Mouse (Mus musculus): ENCODE measurements around the gene Ift43.

Gene Ift43

GRCm38 (mm10) chr12:86082481-86083012 is at the start of gene Ift43:
Gene Ift43, plus strand, starts transcription at chr12:86082541.
- peak; percentile 91 for DNase-seq (ENCODE audit: extremely low read depth, insufficient read length, low spot score)

- no peak for DNase-seq (ENCODE audit: extremely low read depth, insufficient read length, low spot score)
Observed at GRCm38 (mm10) chr12:86035586-86035985, 46.8 kb upstream of the Ift43 start.

- DNase-seq (ENCODE audit: extremely low read depth, insufficient read length, low spot score), result no peak
Observed at GRCm38 (mm10) chr12:86036368-86037166, 45.8 kb upstream of the Ift43 start.

GRCm38 (mm10) chr12:86037235-86037921 is 45.0 kb upstream of the Ift43 start:
- no peak for DNase-seq (ENCODE audit: extremely low read depth, insufficient read length, low spot score)

GRCm38 (mm10) chr12:86039078-86039477 is 43.3 kb upstream of the Ift43 start:
- DNase-seq (ENCODE audit: extremely low read depth, insufficient read length, low spot score), result no peak

GRCm38 (mm10) chr12:86039751-86040150 is 42.6 kb upstream of the Ift43 start:
- DNase-seq (ENCODE audit: extremely low read depth, insufficient read length, low spot score), result peak; percentile 20

- no peak for DNase-seq (ENCODE audit: extremely low read depth, insufficient read length, low spot score)
Observed at GRCm38 (mm10) chr12:86046141-86046540, 36.2 kb upstream of the Ift43 start.

- no peak for DNase-seq (ENCODE audit: extremely low read depth, insufficient read length, low spot score)
Observed at GRCm38 (mm10) chr12:86046776-86047175, 35.6 kb upstream of the Ift43 start.

GRCm38 (mm10) chr12:86047376-86047775 is 35.0 kb upstream of the Ift43 start:
- DNase-seq (ENCODE audit: extremely low read depth, insufficient read length, low spot score), result no peak

- no peak for DNase-seq (ENCODE audit: extremely low read depth, insufficient read length, low spot score)
Observed at GRCm38 (mm10) chr12:86049813-86050212, 32.5 kb upstream of the Ift43 start.

GRCm38 (mm10) chr12:86051477-86051876 is 30.9 kb upstream of the Ift43 start:
- DNase-seq (ENCODE audit: extremely low read depth, insufficient read length, low spot score), result no peak

- no peak for DNase-seq (ENCODE audit: extremely low read depth, insufficient read length, low spot score)
Observed at GRCm38 (mm10) chr12:86055306-86055705, 27.0 kb upstream of the Ift43 start.

- DNase-seq (ENCODE audit: extremely low read depth, insufficient read length, low spot score), result no peak
Observed at GRCm38 (mm10) chr12:86056976-86057375, 25.4 kb upstream of the Ift43 start.

- DNase-seq (ENCODE audit: extremely low read depth, insufficient read length, low spot score), result no peak
Observed at GRCm38 (mm10) chr12:86057516-86057915, 24.8 kb upstream of the Ift43 start.

GRCm38 (mm10) chr12:86059341-86059740 is 23.0 kb upstream of the Ift43 start:
- DNase-seq (ENCODE audit: extremely low read depth, insufficient read length, low spot score), result no peak

- DNase-seq (ENCODE audit: extremely low read depth, insufficient read length, low spot score), result no peak
Observed at GRCm38 (mm10) chr12:86064796-86065195, 17.5 kb upstream of the Ift43 start.

- DNase-seq (ENCODE audit: extremely low read depth, insufficient read length, low spot score), result no peak
Observed at GRCm38 (mm10) chr12:86071432-86071831, 10.9 kb upstream of the Ift43 start.

- DNase-seq (ENCODE audit: extremely low read depth, insufficient read length, low spot score), result no peak
Observed at GRCm38 (mm10) chr12:86074681-86075080, 7.7 kb upstream of the Ift43 start.

GRCm38 (mm10) chr12:86075358-86075757 is 7.0 kb upstream of the Ift43 start:
- no peak for DNase-seq (ENCODE audit: extremely low read depth, insufficient read length, low spot score)

GRCm38 (mm10) chr12:86076321-86076901 is 5.9 kb upstream of the Ift43 start:
- DNase-seq (ENCODE audit: extremely low read depth, insufficient read length, low spot score), result peak; percentile 58

- no peak for DNase-seq (ENCODE audit: extremely low read depth, insufficient read length, low spot score)
Observed at GRCm38 (mm10) chr12:86077322-86077721, 5.0 kb upstream of the Ift43 start.

All from 3134 (cell line).